Mouse (Mus musculus): Measurements from ENCODE around the gene Chuk.

Gene Chuk

DNA sequence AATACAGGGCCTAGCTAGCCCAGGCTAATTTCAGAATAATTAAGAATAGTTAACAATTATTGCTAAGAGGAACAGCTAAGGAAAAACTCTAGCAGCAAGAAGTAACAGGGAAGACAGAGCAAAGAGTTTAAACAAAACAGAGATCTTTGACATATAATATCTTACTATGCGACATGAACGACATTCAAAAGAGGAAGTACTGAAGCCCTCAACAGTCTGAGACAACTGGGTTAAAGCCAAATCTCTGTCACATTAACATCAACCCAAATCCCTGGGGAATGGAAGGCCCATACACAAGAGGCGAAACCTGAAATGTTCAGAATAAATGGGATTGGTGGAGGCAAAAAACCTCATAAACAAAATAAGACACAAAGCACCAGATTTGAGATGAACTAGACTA lies 61.4 kb downstream of the Chuk start:
- no peak for DNase-seq (ENCODE audit: inconsistent age in 2 of 2, low spot score in 1 of 2)

DNA sequence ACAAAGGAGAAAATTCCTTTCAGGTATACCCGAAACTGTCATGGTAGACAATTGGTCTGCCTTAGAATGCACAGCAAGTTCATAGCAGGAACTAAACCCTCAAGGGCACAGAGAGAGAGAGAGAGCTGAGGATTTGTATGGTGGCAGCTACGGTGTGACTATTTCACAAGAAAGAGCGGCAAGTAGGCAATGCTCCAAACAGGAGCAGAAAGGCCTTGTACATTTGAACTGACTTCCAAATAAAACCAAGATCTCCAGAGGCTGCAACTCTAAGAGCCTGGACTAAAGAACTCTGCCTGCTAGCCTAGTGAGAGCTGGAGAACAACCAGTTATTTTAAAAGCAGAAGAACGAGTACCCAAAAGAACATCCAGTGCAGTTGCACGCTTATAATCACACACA lies 65.2 kb downstream of the Chuk start:
- peak; percentile 22 to 45 for DNase-seq (ENCODE audit: inconsistent age in 2 of 2, low spot score in 1 of 2)

DNA sequence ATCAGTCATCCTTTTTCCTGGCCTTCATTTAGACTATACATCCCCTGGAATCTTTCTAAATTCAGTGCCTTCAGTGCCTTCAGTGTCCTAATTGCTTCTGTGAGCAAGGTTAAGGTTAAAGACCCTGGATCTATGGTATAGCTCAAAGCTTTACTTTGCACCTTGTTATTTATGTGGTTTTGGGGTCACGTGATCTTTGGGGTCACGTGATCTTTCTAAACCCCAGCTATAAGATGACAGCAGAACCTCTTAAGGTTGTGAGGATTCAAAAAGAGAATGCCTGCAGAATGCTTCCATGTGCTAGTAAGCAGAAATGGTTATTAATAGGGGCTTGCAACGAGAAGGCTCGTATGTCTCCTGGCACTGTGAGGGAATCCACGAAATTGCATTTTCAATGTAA lies 73.9 kb downstream of the Chuk start:
- no peak for DNase-seq (ENCODE audit: inconsistent age in 2 of 2, low spot score in 1 of 2)

DNA sequence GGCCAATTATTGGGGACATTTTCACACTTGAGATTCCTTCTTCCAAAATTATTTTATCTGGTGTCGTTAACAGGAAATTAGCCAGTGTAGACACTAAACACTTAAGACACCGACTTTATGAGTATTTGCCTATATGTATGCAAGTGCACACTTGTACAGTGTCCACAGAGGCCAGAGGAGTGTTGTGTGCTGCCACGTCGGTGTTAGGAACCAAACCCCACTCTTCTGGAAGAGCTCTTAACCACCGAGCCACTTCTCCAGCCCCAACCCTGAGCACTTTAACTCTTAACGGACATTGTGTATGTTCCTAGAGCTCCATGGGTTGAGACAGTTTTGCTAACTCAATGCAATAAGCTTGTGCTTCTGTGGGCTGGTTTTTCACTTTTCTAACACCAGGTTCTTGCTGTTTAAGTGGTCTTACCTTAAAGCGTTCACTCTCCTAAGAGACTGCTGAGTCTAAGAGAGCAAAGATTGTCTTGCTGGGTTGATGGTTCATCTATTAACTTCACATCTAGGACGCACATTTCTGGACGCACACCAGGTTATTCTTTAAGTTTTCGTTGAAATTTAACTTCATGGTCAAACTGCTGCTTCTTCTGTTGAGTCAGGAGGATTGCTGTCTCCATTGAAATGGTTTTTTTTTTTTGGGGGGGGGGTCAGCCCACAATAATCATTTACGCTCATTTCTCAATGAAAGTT lies 75.1 kb downstream of the Chuk start:
- no peak for DNase-seq (ENCODE audit: inconsistent age in 2 of 2, low spot score in 1 of 2)

DNA sequence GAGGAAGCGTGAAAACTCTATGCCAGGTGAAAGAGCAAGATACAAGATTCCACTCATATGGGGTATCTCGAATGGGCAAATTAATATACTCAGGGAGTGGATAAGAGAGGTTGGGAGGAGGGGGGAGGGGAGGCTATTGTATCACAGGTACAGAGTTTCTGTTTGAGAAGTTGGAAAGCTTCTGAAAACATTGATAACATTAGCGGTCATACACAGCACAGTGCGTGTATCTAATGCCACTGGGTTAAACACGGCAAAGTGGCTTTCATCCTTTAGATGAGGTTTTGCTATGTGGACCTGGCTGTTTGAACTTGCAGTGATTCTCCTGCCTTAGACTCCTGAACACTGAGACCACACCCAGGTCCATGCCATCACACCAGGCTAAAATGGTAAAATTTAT lies 77.3 kb downstream of the Chuk start:
- DNase-seq (ENCODE audit: inconsistent age in 2 of 2, low spot score in 1 of 2): no peak

DNA sequence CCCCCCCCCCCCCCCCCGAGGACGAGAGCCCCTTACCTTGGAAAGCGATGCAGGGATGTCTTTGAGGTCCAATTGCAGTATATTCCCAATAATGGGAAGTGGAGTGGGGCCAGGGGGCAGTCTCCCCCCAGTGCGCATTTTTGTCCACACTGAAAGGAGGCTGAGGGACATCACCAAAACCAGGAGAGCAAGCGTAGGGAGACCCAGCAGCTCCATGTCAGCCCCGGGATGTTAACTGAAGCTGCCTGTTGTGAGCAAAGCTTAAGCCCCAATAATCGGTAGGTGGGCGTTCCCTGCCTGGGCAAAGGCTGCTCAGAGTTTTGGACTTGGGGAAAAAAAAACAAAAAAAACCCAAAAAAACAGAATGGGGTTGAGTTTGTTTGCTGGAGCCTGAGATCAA lies 78.3 kb downstream of the Chuk start, which contains the start of gene Cyp2c23:
Gene Cyp2c23 (minus strand): TSS at position 237 of the 400 bp plus-strand sequence.
- no peak for DNase-seq (ENCODE audit: inconsistent age in 2 of 2, low spot score in 1 of 2)

DNA sequence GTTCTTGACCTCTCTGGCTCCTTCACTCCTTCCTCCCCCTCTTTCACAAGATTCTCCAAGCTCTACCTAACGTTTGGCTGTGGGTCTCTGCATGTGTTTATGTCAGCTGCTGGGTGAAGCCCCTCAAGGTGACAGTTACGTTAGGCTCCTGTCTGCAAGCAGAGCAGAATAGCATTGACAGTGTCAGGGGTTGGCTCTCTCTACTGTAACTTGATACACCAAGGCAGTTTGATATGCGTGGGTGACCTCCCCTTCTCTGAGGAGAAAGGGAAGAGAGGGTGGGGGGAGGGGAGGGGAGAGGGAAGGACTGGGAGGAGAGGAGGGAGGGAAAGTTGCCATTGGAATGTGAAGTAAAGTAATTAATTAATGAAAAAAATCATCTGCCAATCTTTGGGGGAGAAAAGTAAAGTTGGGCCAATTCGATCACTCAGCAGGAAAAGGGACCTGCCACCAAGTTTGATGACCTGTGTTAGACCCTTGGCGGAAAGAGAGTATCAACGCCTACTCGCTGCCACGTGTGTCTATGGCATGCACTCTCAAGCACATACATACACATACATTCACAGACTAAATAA lies 80.2 kb downstream of the Chuk start:
- DNase-seq (ENCODE audit: inconsistent age in 2 of 2, low spot score in 1 of 2): no peak

DNA sequence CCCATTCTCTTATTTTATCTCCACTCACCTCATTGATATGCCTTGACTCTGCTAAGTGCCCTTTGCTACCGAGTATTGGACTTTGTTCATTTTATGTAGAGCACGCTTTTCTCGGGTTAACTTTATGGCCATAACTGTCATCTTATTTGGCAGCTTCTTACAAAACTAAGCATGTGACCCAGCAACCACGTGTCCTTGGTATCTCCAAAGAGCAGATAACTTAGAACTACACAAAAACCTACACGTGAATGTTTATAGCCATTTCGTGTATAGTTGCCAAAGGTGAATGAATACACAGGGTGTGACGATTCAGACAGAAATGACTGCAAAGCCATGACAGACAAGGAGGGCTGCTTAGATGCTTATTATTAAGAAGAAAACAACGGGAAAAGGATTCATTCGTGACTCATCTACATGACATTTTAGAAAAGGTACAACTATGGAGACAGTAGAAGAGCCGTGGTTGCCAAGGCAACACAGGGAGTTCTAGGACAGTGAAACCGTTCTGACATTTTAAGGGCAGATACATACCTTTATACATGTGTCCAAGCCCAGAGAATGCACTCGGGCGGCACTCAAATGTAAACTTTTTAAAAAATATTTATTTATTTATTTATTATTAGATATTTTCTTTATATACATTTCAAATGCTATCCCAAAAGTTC lies 82.2 kb downstream of the Chuk start:
- DNase-seq (ENCODE audit: inconsistent age in 2 of 2, low spot score in 1 of 2): peak; percentile 58 to 85
